Mouse (Mus musculus) embryo, embryonic 11 days (tissue): ENCODE data around the gene Cmc1.
"Not testable (repeated sequence)": the region's sequence is repeated elsewhere in the genome, so short reads cannot be mapped to it uniquely, and the experiment has no call there.

Experiments used
- DNase-seq: peaks from one replicate; pipeline ENCODE4 v3.0.0-alpha.2; 2015

The Cmc1 gene

GRCm38 (mm10) chr9:118149407-118150402 is at the start of gene Cmc1:
Cmc1 (minus strand) TSS chr9:118150177.
- DNase-seq = peak; percentile 98

- no peak for DNase-seq
These were observed 48.6 kb upstream of the Cmc1 start for GRCm38 (mm10) chr9:118198557-118198956.

GRCm38 (mm10) chr9:118196661-118197390 is 46.8 kb upstream of the Cmc1 start:
- no peak for DNase-seq

- no peak for DNase-seq
These were observed 43.3 kb upstream of the Cmc1 start for GRCm38 (mm10) chr9:118193263-118193662.

GRCm38 (mm10) chr9:118191276-118191675 is 41.3 kb upstream of the Cmc1 start:
- no peak for DNase-seq

- DNase-seq = no peak
These were observed 38.4 kb upstream of the Cmc1 start for GRCm38 (mm10) chr9:118188374-118188773.

- no peak for DNase-seq
These were observed 37.4 kb upstream of the Cmc1 start for GRCm38 (mm10) chr9:118187420-118187819.

GRCm38 (mm10) chr9:118186776-118187175 is 36.8 kb upstream of the Cmc1 start:
- DNase-seq = no peak

GRCm38 (mm10) chr9:118179136-118180025 is 29.4 kb upstream of the Cmc1 start:
- no peak for DNase-seq

- no peak for DNase-seq
These were observed 26.7 kb upstream of the Cmc1 start for GRCm38 (mm10) chr9:118176687-118177086.

GRCm38 (mm10) chr9:118175411-118175810 is 25.4 kb upstream of the Cmc1 start:
- DNase-seq = no peak

GRCm38 (mm10) chr9:118173086-118173485 is 23.1 kb upstream of the Cmc1 start:
- DNase-seq = no peak

GRCm38 (mm10) chr9:118168544-118168943 is 18.6 kb upstream of the Cmc1 start:
- no peak for DNase-seq

- DNase-seq = no peak
These were observed 17.6 kb upstream of the Cmc1 start for GRCm38 (mm10) chr9:118167606-118168005.

GRCm38 (mm10) chr9:118161536-118161935 is 11.6 kb upstream of the Cmc1 start:
- no peak for DNase-seq

GRCm38 (mm10) chr9:118159936-118160335 is 10.0 kb upstream of the Cmc1 start:
- DNase-seq = no peak

GRCm38 (mm10) chr9:118158201-118158600 is 8.2 kb upstream of the Cmc1 start:
- DNase-seq = no peak

- DNase-seq = no peak
These were observed 7.3 kb upstream of the Cmc1 start for GRCm38 (mm10) chr9:118157234-118157633.

GRCm38 (mm10) chr9:118154666-118155065 is 4.7 kb upstream of the Cmc1 start:
- DNase-seq = no peak

GRCm38 (mm10) chr9:118151221-118151507 is 1.2 kb upstream of the Cmc1 start:
- no peak for DNase-seq

GRCm38 (mm10) chr9:118150429-118151220 is 648 bp upstream of the Cmc1 start:
- DNase-seq = no peak

- DNase-seq = not testable (repeated sequence)
These were observed 9.6 kb downstream of the Cmc1 start for GRCm38 (mm10) chr9:118140356-118140755.
